Mouse (Mus musculus): ENCODE measurements around the gene Htr1f. TPM values are rescaled to one million over a fixed set of nuclear protein-coding genes. Genes with fewer than 3 reads are reported as not detected.

The Htr1f gene
- polyA plus RNA-seq, 1 experiment = 0.10 TPM

DNA sequence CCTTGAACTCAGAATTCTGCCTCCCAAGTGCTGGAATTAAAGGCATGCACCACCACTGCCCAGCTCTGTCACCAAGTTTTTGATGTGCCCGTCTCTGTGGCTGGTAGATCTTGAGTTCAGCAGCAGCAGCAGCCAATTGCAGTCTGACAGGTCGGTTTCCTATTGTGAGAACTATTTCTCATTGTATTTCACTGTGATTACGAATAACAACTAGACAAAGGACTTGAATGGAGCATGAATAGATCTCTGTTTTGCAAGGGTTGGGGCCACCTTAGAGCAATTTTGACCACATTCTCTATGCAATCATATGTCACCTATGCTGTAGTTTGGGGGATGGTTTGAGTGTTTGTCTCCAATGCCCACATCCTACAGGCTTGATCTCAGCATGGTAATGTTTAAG is 224.7 kb downstream of the Htr1f start:
- Histone ChIP-seq H3K36me3 (ENCODE audit: control insufficient read depth, insufficient read depth, low read length) (no peaks in the 10 kb centered on the region), H3K4me1 (ENCODE audit: control insufficient read depth, insufficient read depth, low read length) (no peaks in the 10 kb centered on the region; the same call in 1 of the 2 replicates), H3K27ac (ENCODE audit: control insufficient read depth, insufficient read depth, low read depth, low read length) (no peak overlapping the region), H3K4me3 (ENCODE audit: control insufficient read depth, low read depth, low read length) (no peak overlapping the region), H3K27me3 (ENCODE audit: control insufficient read depth, insufficient read depth, low read length) (no peaks in the 10 kb centered on the region)
- TF ChIP-seq CTCF (IDR thresholded peaks at IDR 0.05; ENCODE audit: control insufficient read depth, insufficient read depth, insufficient replicate concordance, low read depth, low read length) (no peak), POLR2A (IDR thresholded peaks at IDR 0.05; ENCODE audit: control insufficient read depth, low read depth, low read length) (no peak)

DNA sequence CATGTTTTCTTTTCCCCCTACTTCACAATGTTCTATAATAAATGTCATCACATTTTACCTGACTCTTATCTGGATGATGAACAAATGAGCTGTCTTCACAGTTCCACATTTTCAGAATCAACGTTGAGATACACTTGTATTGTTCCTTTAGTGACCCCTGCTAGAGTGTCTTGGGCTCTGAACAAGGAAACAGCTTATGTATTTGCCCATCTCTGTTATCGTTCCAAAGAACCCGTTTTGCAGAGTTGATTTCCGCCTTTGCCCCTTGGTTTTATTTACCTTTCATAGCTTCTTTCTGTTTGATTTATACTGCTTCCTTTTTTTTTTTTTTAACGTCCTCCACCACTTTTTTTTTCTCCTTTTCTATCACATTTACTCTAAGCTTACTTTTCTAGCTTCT is 225.9 kb downstream of the Htr1f start:
- no peaks in the 10 kb centered on the region; the same call in 1 of the 2 replicates for H3K4me1 ChIP-seq (ENCODE audit: control insufficient read depth, insufficient read depth, low read length)
- no peaks in the 10 kb centered on the region for H3K36me3 ChIP-seq (ENCODE audit: control insufficient read depth, insufficient read depth, low read length)
- TF ChIP-seq CTCF (IDR thresholded peaks at IDR 0.05; ENCODE audit: control insufficient read depth, insufficient read depth, insufficient replicate concordance, low read depth, low read length) (no peak), POLR2A (IDR thresholded peaks at IDR 0.05; ENCODE audit: control insufficient read depth, low read depth, low read length) (no peak)
- H3K27ac ChIP-seq (ENCODE audit: control insufficient read depth, insufficient read depth, low read depth, low read length) = no peak overlapping the region
- no peak overlapping the region for H3K4me3 ChIP-seq (ENCODE audit: control insufficient read depth, low read depth, low read length)
- H3K27me3 ChIP-seq (ENCODE audit: control insufficient read depth, insufficient read depth, low read length) = no peaks in the 10 kb centered on the region

DNA sequence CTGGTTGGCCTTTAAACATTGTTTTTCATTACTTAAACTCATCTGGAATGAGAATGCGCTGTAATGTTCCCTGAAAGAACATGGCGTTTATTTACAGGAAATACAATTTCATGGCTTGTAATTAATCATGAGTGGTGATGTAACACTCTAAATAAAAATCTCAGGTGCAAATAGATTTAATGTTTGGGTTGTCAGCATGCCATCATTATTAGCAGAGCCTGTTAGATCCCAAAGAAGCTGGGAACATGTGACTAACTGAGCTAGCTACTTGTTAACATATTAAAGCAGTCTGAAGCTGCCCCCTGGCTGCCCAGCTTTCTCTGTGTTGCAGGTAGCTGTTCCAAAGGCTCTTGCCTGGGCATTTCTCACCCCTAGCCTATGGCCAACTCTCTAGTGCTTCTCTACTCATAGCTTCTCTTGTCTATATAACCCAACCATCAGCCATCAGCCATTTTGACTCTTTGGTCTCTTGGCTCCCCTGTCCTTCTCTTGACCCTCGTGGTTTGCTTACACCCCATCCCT is 227.0 kb downstream of the Htr1f start:
- H3K36me3 ChIP-seq (ENCODE audit: control insufficient read depth, insufficient read depth, low read length) = no peaks in the 10 kb centered on the region
- no peak overlapping the region for H3K27ac ChIP-seq (ENCODE audit: control insufficient read depth, insufficient read depth, low read depth, low read length)
- H3K27me3 ChIP-seq (ENCODE audit: control insufficient read depth, insufficient read depth, low read length) = no peaks in the 10 kb centered on the region
- TF ChIP-seq CTCF (IDR thresholded peaks at IDR 0.05; ENCODE audit: control insufficient read depth, insufficient read depth, insufficient replicate concordance, low read depth, low read length) = no peak
- no peak for TF ChIP-seq POLR2A (IDR thresholded peaks at IDR 0.05; ENCODE audit: control insufficient read depth, low read depth, low read length)
- H3K4me1 ChIP-seq (ENCODE audit: control insufficient read depth, insufficient read depth, low read length) = no peaks in the 10 kb centered on the region
- no peak overlapping the region for H3K4me3 ChIP-seq (ENCODE audit: control insufficient read depth, low read depth, low read length)

DNA sequence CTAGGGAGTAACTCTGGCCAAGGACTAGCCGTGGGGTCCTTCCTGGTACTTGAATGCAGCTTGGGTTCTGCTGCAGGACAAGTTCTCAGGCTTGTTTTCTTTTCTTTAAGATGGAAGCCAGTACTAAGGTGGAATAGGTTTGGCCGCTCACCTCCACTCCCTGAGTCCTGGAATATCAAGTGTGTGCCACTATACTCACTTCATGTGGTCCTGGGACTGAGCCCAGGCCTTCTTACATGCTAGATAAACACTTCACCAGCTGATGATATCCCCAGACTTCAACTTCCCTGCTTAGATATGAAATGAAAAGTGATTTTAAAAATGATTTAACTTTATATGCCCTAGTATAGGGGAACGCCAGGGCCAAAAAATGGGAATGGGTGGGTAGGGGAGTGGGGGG is 228.3 kb downstream of the Htr1f start:
- Histone ChIP-seq H3K4me1 (ENCODE audit: control insufficient read depth, insufficient read depth, low read length) (no peaks in the 10 kb centered on the region), H3K27ac (ENCODE audit: control insufficient read depth, insufficient read depth, low read depth, low read length) (no peak overlapping the region), H3K4me3 (ENCODE audit: control insufficient read depth, low read depth, low read length) (no peak overlapping the region), H3K36me3 (ENCODE audit: control insufficient read depth, insufficient read depth, low read length) (no peaks in the 10 kb centered on the region), H3K27me3 (ENCODE audit: control insufficient read depth, insufficient read depth, low read length) (no peaks in the 10 kb centered on the region)
- no peak for TF ChIP-seq POLR2A (IDR thresholded peaks at IDR 0.05; ENCODE audit: control insufficient read depth, low read depth, low read length)
- no peak for TF ChIP-seq CTCF (IDR thresholded peaks at IDR 0.05; ENCODE audit: control insufficient read depth, insufficient read depth, insufficient replicate concordance, low read depth, low read length)

DNA sequence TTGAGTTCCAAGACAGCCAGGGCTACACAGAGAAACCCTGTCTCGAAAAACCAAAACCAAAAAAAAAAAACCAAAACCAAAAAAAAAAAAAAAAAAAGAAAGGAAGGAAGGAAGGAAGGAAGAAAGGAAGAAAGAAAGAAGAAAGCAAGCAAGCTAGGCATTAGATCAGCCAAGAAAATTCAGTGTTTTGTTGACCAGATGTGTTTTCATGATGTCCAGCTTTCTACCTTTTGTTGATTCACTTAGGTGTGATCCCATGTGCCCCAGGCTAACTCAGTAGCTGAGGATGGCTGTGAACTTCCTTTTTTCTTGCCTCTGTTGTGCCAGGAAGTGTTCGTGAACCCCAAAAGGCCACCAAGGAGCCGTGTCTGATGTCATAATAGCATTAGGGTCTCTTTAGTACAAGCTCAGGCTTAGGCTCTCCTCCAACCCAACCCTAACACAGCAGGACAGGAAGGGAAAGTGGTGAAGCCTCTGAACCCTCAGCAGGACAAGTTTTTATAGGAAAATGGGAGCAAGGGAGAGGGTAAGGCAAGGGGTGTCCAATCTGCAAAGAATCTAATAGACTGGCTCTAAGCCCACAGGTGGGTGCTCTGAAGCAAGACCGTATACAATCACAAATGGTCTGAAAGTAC is 228.9 kb downstream of the Htr1f start:
- Histone ChIP-seq H3K4me3 (ENCODE audit: control insufficient read depth, low read depth, low read length) (no peak overlapping the region; the same call in 1 of the 2 replicates), H3K4me1 (ENCODE audit: control insufficient read depth, insufficient read depth, low read length) (no peaks in the 10 kb centered on the region), H3K36me3 (ENCODE audit: control insufficient read depth, insufficient read depth, low read length) (no peaks in the 10 kb centered on the region), H3K27me3 (ENCODE audit: control insufficient read depth, insufficient read depth, low read length) (no peaks in the 10 kb centered on the region), H3K27ac (ENCODE audit: control insufficient read depth, insufficient read depth, low read depth, low read length) (no peak overlapping the region)
- TF ChIP-seq CTCF (IDR thresholded peaks at IDR 0.05; ENCODE audit: control insufficient read depth, insufficient read depth, insufficient replicate concordance, low read depth, low read length) = no peak
- TF ChIP-seq POLR2A (IDR thresholded peaks at IDR 0.05; ENCODE audit: control insufficient read depth, low read depth, low read length) = no peak

DNA sequence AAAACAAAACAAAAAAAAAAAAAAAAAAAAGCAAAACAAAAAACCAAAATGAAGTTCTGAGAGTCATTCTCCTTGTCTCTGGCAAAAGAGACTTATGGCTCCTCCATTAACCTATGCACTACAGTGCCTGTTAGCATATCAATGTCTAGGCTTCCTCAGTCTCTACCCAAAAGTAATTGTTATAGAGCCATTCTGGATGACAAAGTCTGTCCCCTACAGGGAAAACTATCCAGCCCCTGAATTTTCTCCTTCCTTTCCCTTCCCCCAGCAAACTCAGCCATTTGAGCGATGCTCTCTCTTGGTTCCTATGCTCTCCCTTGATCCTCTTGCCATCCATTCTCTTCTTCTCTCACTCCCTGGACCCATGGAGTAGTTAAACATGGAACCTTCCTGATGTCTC is 229.8 kb downstream of the Htr1f start:
- H3K27ac ChIP-seq (ENCODE audit: control insufficient read depth, insufficient read depth, low read depth, low read length) = no peak overlapping the region
- no peaks in the 10 kb centered on the region for H3K27me3 ChIP-seq (ENCODE audit: control insufficient read depth, insufficient read depth, low read length)
- no peak overlapping the region for H3K4me3 ChIP-seq (ENCODE audit: control insufficient read depth, low read depth, low read length)
- H3K36me3 ChIP-seq (ENCODE audit: control insufficient read depth, insufficient read depth, low read length) = no peaks in the 10 kb centered on the region
- no peaks in the 10 kb centered on the region for H3K4me1 ChIP-seq (ENCODE audit: control insufficient read depth, insufficient read depth, low read length)
- no peak for TF ChIP-seq CTCF (IDR thresholded peaks at IDR 0.05; ENCODE audit: control insufficient read depth, insufficient read depth, insufficient replicate concordance, low read depth, low read length)
- no peak for TF ChIP-seq POLR2A (IDR thresholded peaks at IDR 0.05; ENCODE audit: control insufficient read depth, low read depth, low read length)

DNA sequence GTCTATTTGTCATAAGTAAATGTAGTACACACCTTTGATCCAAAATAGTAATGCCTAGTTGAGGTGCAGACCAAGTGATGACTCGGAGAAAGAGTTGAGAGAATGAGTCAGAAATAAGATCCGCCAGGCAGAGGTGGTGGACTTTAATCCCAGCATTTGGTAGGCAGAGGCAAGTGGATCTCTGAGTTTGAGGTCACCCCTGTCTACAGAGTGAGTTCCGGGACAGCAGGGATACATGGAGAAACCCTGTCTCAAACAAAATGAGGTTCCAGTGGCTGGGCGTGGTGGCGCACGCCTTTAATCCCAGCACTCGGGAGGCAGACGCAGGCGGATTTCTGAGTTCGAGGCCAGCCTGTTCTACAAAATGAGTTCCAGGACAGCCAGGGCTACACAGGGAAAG is 230.3 kb downstream of the Htr1f start:
- Histone ChIP-seq H3K4me3 (ENCODE audit: control insufficient read depth, low read depth, low read length) (no peak overlapping the region; the same call in 1 of the 2 replicates), H3K27me3 (ENCODE audit: control insufficient read depth, insufficient read depth, low read length) (no peaks in the 10 kb centered on the region), H3K27ac (ENCODE audit: control insufficient read depth, insufficient read depth, low read depth, low read length) (no peak overlapping the region), H3K4me1 (ENCODE audit: control insufficient read depth, insufficient read depth, low read length) (no peaks in the 10 kb centered on the region), H3K36me3 (ENCODE audit: control insufficient read depth, insufficient read depth, low read length) (no peaks in the 10 kb centered on the region)
- TF ChIP-seq CTCF (IDR thresholded peaks at IDR 0.05; ENCODE audit: control insufficient read depth, insufficient read depth, insufficient replicate concordance, low read depth, low read length) (no peak), POLR2A (IDR thresholded peaks at IDR 0.05; ENCODE audit: control insufficient read depth, low read depth, low read length) (no peak)
